Mouse (Mus musculus) CH12.LX (cell line): ENCODE results near the gene Papss2. TPM values are rescaled to one million over a fixed set of nuclear protein-coding genes. Genes with fewer than 3 reads are reported as not detected.

Experiments used
- DNase-seq: peaks from one replicate; pipeline ENCODE4 v3.0.0-alpha.2; 2013; ENCODE audit errors: extremely low read depth
- H3K27ac ChIP-seq: 2 replicates; pipeline ENCODE4 v1.5.1; 2012; ENCODE audit warnings: low read depth, mild to moderate bottlenecking, control low read depth, moderate library complexity; ENCODE audit not compliant: insufficient read depth
- H3K27me3 ChIP-seq: replicated peaks from 2 replicates; pipeline ENCODE3; 2012; ENCODE audit warnings: inconsistent platforms
- H3K36me3 ChIP-seq, 2 experiments: replicated peaks in 1 of 2; 2 replicates each; pipeline versions ENCODE3 to v1.6.1; 2012; ENCODE audit warnings: inconsistent platforms in 1 of 2, low read length in 1 of 2, mild to moderate bottlenecking in 1 of 2, mixed read lengths in 1 of 2, moderate library complexity in 1 of 2; ENCODE audit not compliant: control insufficient read depth in 1 of 2, insufficient read depth in 1 of 2
- H3K4me1 ChIP-seq, 2 experiments: 2 replicates each; pipeline ENCODE4 v1.6.1; 2012; ENCODE audit warnings: inconsistent platforms in 1 of 2, moderate library complexity in 1 of 2; ENCODE audit not compliant: insufficient read depth in 2 of 2, control insufficient read depth in 1 of 2
- H3K4me2 ChIP-seq: 2 replicates; pipeline ENCODE4 v1.6.1; 2012; ENCODE audit warnings: low read depth, mild to moderate bottlenecking, control low read depth; ENCODE audit not compliant: poor library complexity, insufficient read depth, severe bottlenecking
- H3K4me3 ChIP-seq, 3 experiments: fragments of 150-350 bp in 1 of 3; sonication (generic) in 1 of 3; replicated peaks in 1 of 3; 2 replicates each; pipeline versions ENCODE3 to v1.5.1; 2011 to 2012; ENCODE audit warnings: low read depth in 2 of 3, low read length in 2 of 3, mild to moderate bottlenecking in 2 of 3, moderate library complexity in 2 of 3, control low read depth in 1 of 3, improper control_type of control experiment in 1 of 3, inconsistent platforms in 1 of 3, mixed read lengths in 1 of 3; ENCODE audit not compliant: poor library complexity in 1 of 3
- H3K79me2 ChIP-seq: replicated peaks from 2 replicates; pipeline ENCODE4 v1.6.1; 2012; ENCODE audit warnings: mild to moderate bottlenecking, moderate library complexity; ENCODE audit not compliant: control insufficient read depth, poor library complexity, insufficient read depth, severe bottlenecking; ENCODE audit errors: extremely low read depth
- H3K9ac ChIP-seq: 2 replicates; pipeline ENCODE4 v1.6.1; 2012; ENCODE audit warnings: low read depth, mild to moderate bottlenecking, control low read depth, moderate library complexity; ENCODE audit not compliant: insufficient read depth
- H3K9me3 ChIP-seq: replicated peaks from 2 replicates; pipeline ENCODE3; 2012; ENCODE audit warnings: low read length, inconsistent platforms, mixed read lengths
- BHLHE40 ChIP-seq: IDR thresholded peaks from 2 replicates; pipeline ENCODE4 v1.6.1; 2011; ENCODE audit warnings: mild to moderate bottlenecking, low read depth, low read length, improper control_type of control experiment
- CHD1 ChIP-seq: IDR thresholded peaks from 2 replicates; pipeline ENCODE4 v1.6.1; 2012; ENCODE audit warnings: low read depth, low read length, improper control_type of control experiment, inconsistent platforms
- ELF1 ChIP-seq: IDR thresholded peaks from 2 replicates; pipeline ENCODE4 v1.6.1; 2014; ENCODE audit warnings: low read depth, mild to moderate bottlenecking, inconsistent platforms, low read length, improper control_type of control experiment
- ETS1 ChIP-seq: conservative IDR thresholded peaks from 2 replicates; pipeline ENCODE4 v1.6.1; 2012; ENCODE audit warnings: low read depth, mild to moderate bottlenecking, inconsistent platforms, low read length, improper control_type of control experiment, moderate library complexity
- IRF4 ChIP-seq: IDR thresholded peaks from 2 replicates; pipeline ENCODE4 v1.6.1; 2014; ENCODE audit warnings: low read depth, mild to moderate bottlenecking, inconsistent platforms, low read length, improper control_type of control experiment
- JUN ChIP-seq: IDR thresholded peaks from 2 replicates; pipeline ENCODE4 v1.6.1; 2011; ENCODE audit warnings: low read depth, mild to moderate bottlenecking, low read length, improper control_type of control experiment, moderate library complexity; ENCODE audit not compliant: insufficient read depth
- JUND ChIP-seq: conservative IDR thresholded peaks from 2 replicates; pipeline ENCODE4 v1.6.1; 2011; ENCODE audit warnings: low read depth, low read length, improper control_type of control experiment
- MAX ChIP-seq: IDR thresholded peaks from 2 replicates; pipeline ENCODE4 v1.6.1; 2011; ENCODE audit warnings: low read length, improper control_type of control experiment
- MAZ ChIP-seq: IDR thresholded peaks from 2 replicates; pipeline ENCODE4 v1.6.1; 2012; ENCODE audit warnings: low read depth, mild to moderate bottlenecking, inconsistent platforms, low read length, improper control_type of control experiment, moderate library complexity
- MEF2A ChIP-seq: IDR thresholded peaks from 2 replicates; pipeline ENCODE4 v1.6.1; 2014; ENCODE audit warnings: low read depth, mild to moderate bottlenecking, inconsistent platforms, low read length, improper control_type of control experiment, borderline replicate concordance
- MYC ChIP-seq: IDR thresholded peaks from 2 replicates; pipeline ENCODE4 v1.6.1; 2011; ENCODE audit warnings: low read depth, mild to moderate bottlenecking, improper control_type of control experiment, low read length
- NELFE ChIP-seq: IDR thresholded peaks from 2 replicates; pipeline ENCODE4 v1.6.1; 2011; ENCODE audit warnings: low read depth, low read length, improper control_type of control experiment
- NRF1 ChIP-seq: IDR thresholded peaks from 2 replicates; pipeline ENCODE4 v1.6.1; 2014; ENCODE audit warnings: low read depth, mild to moderate bottlenecking, inconsistent platforms, low read length, improper control_type of control experiment, moderate library complexity
- PAX5 ChIP-seq: IDR thresholded peaks from 2 replicates; pipeline ENCODE4 v1.6.1; 2012; ENCODE audit warnings: low read length, inconsistent platforms, mixed read lengths
- POLR2AphosphoS2 ChIP-seq: IDR thresholded peaks from 2 replicates; pipeline ENCODE4 v1.6.1; 2011; ENCODE audit warnings: low read depth, low read length, improper control_type of control experiment
- RCOR1 ChIP-seq: conservative IDR thresholded peaks from 2 replicates; pipeline ENCODE4 v1.6.1; 2012; ENCODE audit warnings: low read depth, mild to moderate bottlenecking, inconsistent platforms, low read length, improper control_type of control experiment
- UBTF ChIP-seq: IDR thresholded peaks from 2 replicates; pipeline ENCODE4 v1.6.1; 2012; ENCODE audit warnings: low read depth, mild to moderate bottlenecking, inconsistent platforms, low read length, improper control_type of control experiment, moderate library complexity
- ZC3H11A ChIP-seq: IDR thresholded peaks from 2 replicates; pipeline ENCODE4 v1.6.1; 2012; ENCODE audit warnings: low read depth, mild to moderate bottlenecking, inconsistent platforms, low read length, improper control_type of control experiment
- ZKSCAN1 ChIP-seq: IDR thresholded peaks from 2 replicates; pipeline ENCODE4 v1.6.1; 2012; ENCODE audit warnings: low read depth, inconsistent platforms, low read length, improper control_type of control experiment, borderline replicate concordance
- ZMIZ1 ChIP-seq: IDR thresholded peaks from 2 replicates; pipeline ENCODE4 v1.6.1; 2012; ENCODE audit warnings: low read depth, mild to moderate bottlenecking, inconsistent platforms, low read length, improper control_type of control experiment
- ZNF384 ChIP-seq: IDR thresholded peaks from 2 replicates; pipeline ENCODE4 v1.6.1; 2012; ENCODE audit warnings: low read depth, low read length, improper control_type of control experiment, inconsistent platforms
- dilution Hi-C: fragments of 300-500 bp; cut with MboI; formaldehyde crosslinking; loops from 2 replicates; pipeline ENCODE4 v1.14.3; 2020; ENCODE audit warnings: low sequenced_read_pairs; ENCODE audit not compliant: extremely low pct_unique_long_range_greater_than_20kb, extremely low pct_ligation_motif_present
- in situ Hi-C: fragments of 300-500 bp; cut with MboI; formaldehyde crosslinking; loops from 3 replicates; pipeline ENCODE4 v1.14.3; 2019; ENCODE audit warnings: low sequenced_read_pairs, low pct_ligation_motif_present, low pct_unique_long_range_greater_than_20kb, mixed read lengths
- polyA plus RNA-seq: library from polyadenylated mRNA; unstranded; fragments of >175 nt; gene quantifications from 2 replicates; pipeline ENCODE4 v1.2.1, GENCODE M21; 2012; ENCODE audit warnings: low read depth; ENCODE audit not compliant: insufficient read length
- total RNA-seq, 2 experiments: library from RNA; depleted of rRNA; stranded (reverse); fragments of 300-350 nt in 1 of 2; fragments of >200 nt in 1 of 2; gene quantifications; 2 replicates each; pipeline ENCODE4 v1.2.3; 2012 to 2014

Papss2 gene
- total and polyA plus RNA-seq, 3 experiments = 0.36 to 0.42 (median 0.39) TPM

DNA sequence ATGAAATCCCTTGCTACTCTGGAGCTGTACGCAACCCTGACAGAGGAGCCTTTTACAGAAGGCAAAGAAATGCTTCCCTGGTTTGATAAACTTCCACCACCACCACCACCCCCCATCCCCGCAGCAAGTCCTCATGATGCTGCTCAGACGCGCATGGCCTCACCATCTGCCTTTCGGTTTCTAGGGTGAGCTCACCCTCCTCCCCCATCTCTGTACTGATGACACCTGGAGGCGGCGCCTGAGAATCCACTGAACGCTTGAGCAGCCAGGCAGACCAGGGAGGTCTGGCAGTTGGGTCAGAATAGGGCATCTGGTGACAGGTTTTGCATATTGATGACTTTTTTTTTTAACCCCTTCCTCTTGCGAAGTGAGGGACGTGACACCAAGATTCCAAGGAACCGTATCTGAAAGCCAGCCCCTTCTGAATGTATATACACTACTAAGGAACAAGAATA lies 117.0 kb downstream of the Papss2 start (continued):
- TF ChIP-seq ZC3H11A (no peak), ETS1 (peak; percentile 98), ZMIZ1 (peak; percentile 50), BHLHE40 (peak; percentile 96), RCOR1 (peak; percentile 92), IRF4 (peak; percentile 95), POLR2AphosphoS2 (peak; percentile 72; the same call in 1 of the 2 replicates), UBTF (peak; percentile 31; the same call in 1 of the 2 replicates), MEF2A (peak; percentile 96), PAX5 (no peak), NRF1 (no peak), JUN (peak; percentile 83), ZKSCAN1 (no peak), ZNF384 (peak; percentile 98), CHD1 (peak; percentile 76), ELF1 (0 out of 2 replicates have a peak, but pooled peaks have one; percentile 27), NELFE (no peak)
- TF ChIP-seq, all 38 proteins: peak for 24

DNA sequence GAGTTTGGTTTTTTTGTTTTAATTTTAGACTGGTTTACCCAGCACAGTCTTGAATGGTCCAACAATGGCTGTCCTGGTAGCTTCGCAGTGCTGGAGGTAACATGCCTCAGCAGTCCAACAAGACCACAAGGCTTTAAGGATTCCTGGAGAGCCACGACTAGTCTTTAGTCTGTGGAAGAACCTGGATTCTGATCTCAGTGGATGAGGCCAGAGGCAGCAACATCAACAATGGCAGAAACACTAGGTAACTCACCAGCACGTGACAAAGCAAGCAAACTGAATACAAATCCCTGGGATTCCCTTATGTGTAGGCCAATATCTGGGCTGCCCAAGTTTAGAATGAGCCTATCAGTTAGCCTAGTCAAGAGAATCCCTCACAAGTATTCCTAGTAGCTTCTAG lies 117.9 kb downstream of the Papss2 start:
- no peak for DNase-seq
- H3K36me3 ChIP-seq = peaks cover 4 to 7% of the 10 kb centered on the region in 2 experiments
- H3K9me3 ChIP-seq = no peaks in the 10 kb centered on the region
- TF ChIP-seq MAZ = no peak
- TF ChIP-seq JUND = no peak
- no peak for TF ChIP-seq MEF2A
- TF ChIP-seq CHD1 = no peak
- TF ChIP-seq MYC = no peak
- no peak for TF ChIP-seq NRF1
- no peak for TF ChIP-seq JUN
- TF ChIP-seq MAX = no peak
- no peak for TF ChIP-seq NELFE
- TF ChIP-seq UBTF = no peak
- TF ChIP-seq, all 38 proteins: peak for 0
- peaks cover 31% of the 10 kb centered on the region for H3K79me2 ChIP-seq
- dilution Hi-C loops (no loop called here), in situ Hi-C loops (loop anchor here (5.0 to 10.0 kb wide), 2 partner anchors 514 to 651 kb away; no protein-coding TSS in a partner anchor)
- peaks cover 10 to 40% of the 10 kb centered on the region in 2 experiments for H3K4me1 ChIP-seq
- H3K4me2 ChIP-seq = peak overlapping the region; percentile 81; the same call in 1 of the 2 replicates
- peak overlapping the region; percentile 41; the same call in 1 of the 2 replicates for H3K9ac ChIP-seq
- no peak overlapping the region for H3K4me3 ChIP-seq
- H3K27ac ChIP-seq = peak overlapping the region; percentile 28; the same call in 1 of the 2 replicates
- no peaks in the 10 kb centered on the region for H3K27me3 ChIP-seq
